Mouse (Mus musculus): ENCODE measurements around the gene Osbpl3. TPM values are rescaled to one million over a fixed set of nuclear protein-coding genes. Genes with fewer than 3 reads are reported as not detected.

The Osbpl3 gene
- total RNA-seq, 1 experiment from 2014 or later, result 64.9 TPM

- DNase-seq, result no peak
These were observed 84.4 kb downstream of the Osbpl3 start for GRCm38 (mm10) chr6:50371501-50372086.

GRCm38 (mm10) chr6:50368502-50369292 lies 87.3 kb downstream of the Osbpl3 start:
- no peak for DNase-seq

DNA sequence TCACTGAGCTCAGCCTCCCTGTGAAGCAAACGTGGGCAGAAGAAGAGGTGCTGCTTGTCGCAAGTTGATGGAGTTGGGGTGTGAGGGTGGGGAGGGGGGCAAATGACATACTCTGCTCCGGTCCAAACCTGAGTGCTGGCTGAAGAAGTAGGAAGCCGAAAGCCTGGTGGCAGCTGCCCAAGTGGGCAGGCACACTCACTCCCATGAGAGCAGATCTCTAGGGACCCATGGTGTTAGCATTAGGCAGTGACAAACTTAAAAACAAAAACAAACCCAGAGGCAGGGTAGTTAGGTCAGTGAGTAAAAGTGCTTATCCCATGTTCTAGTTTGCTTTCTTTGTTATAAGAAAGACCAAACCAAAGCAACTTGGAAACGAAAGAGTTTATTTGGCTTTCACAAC lies 88.2 kb downstream of the Osbpl3 start:
- DNase-seq, result peak; percentile 37

DNA sequence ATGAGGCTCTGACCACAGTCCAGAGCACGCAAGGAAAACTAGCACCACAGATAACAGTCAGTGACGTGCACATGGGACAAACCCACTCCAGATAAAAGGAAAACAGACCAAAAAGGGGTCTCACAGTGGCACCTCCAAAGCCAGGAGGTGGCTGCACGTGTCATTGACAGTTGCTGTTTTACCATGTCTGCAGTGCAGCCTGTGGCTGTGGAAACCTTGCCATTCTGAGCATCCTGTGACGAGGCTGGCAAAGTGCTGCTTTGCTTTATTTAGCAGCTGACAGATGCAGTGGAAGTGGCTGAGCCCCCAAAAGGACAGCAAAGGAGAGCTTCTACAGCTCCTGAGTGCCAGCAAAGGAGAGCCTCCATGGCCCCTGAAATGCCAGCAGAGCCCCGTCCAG lies 89.3 kb downstream of the Osbpl3 start:
- DNase-seq, result no peak

GRCm38 (mm10) chr6:50366319-50366718 lies 89.7 kb downstream of the Osbpl3 start:
- DNase-seq, result no peak

- no peak for DNase-seq
These were observed 91.6 kb downstream of the Osbpl3 start for GRCm38 (mm10) chr6:50364364-50364763.

GRCm38 (mm10) chr6:50363385-50363784 lies 92.6 kb downstream of the Osbpl3 start:
- DNase-seq, result no peak

- no peak for DNase-seq
These were observed 93.2 kb downstream of the Osbpl3 start for GRCm38 (mm10) chr6:50362704-50363261.

GRCm38 (mm10) chr6:50362196-50362595 lies 93.8 kb downstream of the Osbpl3 start:
- DNase-seq, result no peak

DNA sequence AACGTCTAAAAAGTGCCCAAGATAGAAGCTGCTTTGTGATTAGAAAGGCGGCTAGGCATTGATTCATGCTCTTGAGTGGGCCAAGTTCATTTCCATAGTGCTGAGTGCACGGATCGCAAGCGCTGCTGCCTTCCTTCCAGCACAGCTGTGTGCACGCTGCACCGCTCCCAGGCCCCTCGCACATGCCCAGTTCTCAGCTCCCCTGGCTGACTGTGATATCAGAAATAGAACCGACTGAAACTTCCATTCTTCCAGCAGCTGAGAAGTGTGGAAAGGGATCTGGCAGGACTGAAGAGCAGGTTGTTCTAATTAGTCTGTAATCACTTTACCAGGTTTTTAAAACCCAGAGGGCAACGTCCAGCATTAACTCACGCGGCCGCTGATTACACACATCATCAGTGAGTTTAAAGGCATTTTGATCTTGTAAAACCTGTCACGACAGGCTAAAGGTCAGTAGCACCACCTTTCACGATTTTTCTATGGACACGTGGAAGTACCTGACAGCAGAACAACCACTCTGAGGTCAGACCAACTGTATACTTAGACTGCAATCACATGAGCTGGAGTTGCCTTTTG lies 97.8 kb downstream of the Osbpl3 start:
- peak; percentile 29 for DNase-seq

DNA sequence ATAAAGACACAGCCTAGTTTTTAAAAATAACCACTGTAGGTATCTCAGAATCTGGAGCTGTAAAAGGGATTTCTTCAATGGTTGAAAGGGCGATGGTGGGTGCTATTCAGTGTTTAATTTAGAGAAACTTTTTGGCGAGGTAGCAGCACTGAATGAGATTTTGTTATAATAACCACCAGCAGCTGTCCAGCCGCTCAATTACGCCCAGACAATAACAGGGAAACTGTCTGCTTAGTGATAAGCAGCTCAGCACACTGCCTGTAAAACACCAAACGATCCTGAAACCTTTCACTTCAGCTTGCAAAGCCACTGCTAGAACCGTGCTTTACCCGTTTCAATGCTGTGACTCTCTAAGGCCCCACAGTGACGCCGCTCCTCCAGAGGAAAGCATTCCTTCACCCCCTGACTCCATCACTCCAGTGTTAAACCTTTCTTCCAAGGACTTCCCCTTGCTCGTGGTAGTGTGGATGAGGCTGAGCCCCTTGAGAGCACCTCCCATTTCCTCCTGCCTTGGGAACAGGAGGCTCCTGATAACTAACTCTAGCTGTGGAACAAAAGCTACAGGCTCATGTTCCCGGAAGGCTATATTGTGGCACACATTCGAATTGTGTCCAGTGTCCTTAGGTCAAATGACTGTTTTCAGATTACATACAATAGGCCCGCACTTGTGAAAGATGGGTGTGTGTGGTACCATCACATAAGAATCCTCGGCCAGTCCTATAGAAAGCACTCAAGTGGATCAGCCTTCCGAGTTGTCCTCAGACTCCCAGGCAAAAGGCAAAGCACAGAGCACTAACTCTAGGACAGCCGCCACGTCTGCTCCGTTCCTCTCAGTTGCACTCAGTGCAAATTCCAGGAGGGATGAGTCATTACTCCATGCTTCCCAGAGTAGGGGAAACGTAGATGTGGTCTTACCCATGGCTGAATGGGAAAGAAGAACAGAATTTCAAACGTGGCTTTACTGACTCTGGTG lies 101.0 kb downstream of the Osbpl3 start:
- DNase-seq, result peak; percentile 26

DNA sequence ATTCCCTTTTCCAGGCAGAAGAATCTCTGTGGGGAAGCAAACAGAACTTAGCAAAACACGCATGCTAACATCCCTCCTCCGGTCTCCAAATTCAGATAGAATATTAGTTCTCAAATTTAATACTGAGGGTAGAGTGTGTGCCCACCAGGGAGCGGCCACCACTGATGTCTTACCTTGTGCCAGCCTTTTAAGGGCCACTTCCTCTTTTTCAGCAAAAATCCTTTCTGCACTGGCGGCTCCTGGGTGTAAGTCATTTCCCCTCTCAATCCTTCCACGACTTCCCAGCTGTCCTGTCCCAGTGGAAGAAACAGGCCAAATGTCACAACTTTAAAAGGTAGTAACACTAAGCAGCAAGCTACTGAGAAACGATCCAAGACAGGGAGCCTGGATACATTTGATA lies 103.2 kb downstream of the Osbpl3 start:
- no peak for DNase-seq

DNA sequence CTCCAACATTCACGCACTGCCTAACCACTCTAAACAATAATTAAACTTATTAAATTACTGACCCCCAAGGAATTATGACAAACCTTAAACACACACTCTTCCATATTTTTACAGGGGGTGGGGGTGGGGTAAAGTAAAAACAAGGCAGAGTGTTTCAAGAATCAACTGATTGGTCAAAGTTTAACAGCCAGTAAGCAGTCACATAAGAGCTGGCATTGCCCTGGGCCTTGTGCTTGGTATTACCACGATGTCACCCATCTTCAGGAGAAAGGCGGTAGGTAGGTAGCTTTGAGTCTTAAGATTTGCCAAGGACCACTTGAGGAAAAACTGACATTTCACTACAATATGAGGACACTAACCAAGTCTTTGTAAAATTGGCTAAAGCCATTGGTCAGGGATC lies 105.1 kb downstream of the Osbpl3 start:
- DNase-seq, result no peak

GRCm38 (mm10) chr6:50348619-50349018 lies 107.4 kb downstream of the Osbpl3 start:
- DNase-seq, result no peak

- no peak for DNase-seq
These were observed 109.8 kb downstream of the Osbpl3 start for GRCm38 (mm10) chr6:50346204-50346603.

DNA sequence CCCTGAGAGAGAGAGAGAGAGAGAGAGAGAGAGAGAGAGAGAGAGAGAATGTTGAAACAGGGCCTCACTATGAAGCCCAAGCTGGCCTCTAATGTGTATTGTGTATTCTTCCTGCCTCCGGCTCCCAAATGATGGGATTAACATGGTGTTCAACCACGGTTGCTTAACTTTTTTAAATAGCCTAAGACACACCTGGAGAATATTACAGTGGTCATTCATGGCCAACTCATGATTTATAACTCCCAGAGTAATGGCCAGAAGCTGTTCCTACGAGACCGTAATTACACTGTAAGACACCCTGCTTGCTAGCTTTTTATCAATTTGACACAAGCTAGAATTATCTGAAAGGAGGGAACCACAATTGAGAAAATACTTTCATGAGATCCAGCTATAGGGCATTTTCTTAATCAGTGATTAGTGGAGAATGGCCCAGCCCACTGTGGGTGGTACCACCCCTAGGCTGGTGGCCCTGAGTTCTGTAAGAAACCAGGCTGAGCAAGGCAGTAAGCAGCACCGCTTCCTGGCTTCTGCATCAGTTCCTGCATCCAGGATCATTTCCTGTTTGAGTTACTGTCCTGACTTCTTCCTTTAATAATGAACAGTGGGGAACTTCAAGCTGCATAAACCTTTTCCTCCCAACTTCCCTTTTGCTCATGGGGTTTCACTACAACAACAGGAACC lies 115.6 kb downstream of the Osbpl3 start:
- no peak for DNase-seq

DNA sequence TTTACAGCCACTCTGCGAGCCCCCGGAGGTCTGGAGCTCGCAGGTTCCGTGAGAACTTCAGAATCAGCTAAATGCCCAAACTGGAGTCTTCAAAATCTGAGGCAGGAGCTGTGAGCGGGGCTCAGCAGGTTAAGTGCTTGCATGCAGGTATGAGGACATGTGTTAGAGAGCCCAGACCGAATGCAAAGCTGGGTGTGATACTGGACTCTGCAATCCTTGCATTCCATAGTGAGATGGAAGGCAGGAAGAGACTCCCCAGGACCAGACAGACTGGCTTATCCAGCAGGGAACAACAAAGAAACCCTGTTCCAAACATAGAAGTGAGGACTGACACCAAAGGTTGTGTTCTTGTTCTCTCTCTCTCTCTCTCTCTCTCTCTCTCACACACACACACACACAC lies 118.6 kb downstream of the Osbpl3 start:
- no peak for DNase-seq

GRCm38 (mm10) chr6:50336376-50336775 lies 119.6 kb downstream of the Osbpl3 start:
- no peak for DNase-seq

GRCm38 (mm10) chr6:50334846-50335821 lies 120.9 kb downstream of the Osbpl3 start:
- no peak for DNase-seq

GRCm38 (mm10) chr6:50333346-50333745 lies 122.7 kb downstream of the Osbpl3 start:
- DNase-seq, result no peak

Data from adrenal gland, postnatal 25 days (tissue).